Mouse (Mus musculus): ENCODE measurements around the gene Kdf1. TPM values are rescaled to one million over a fixed set of nuclear protein-coding genes. Genes with fewer than 3 reads are reported as not detected.

The Kdf1 gene
- polyA plus RNA-seq, 1 experiment = 0.13 TPM

DNA sequence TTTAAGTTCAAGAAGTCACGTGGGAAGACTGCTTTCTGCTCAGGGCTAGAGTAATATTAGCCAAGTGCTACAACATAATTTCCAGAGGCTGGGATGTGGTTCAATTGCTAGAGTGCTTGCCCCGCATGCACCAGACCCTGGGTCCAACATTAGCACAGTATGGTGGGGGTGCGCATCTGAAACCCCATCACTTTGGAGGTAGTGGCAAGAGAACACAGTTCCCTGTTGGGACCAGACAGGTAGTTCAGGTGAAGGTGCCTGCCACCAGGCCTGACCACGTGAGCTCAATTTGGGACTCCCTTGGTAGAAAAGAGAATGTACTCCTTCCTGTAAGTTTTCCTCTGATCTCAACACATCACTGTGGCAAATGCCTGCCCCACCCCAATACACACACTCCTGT is 23.9 kb upstream of the Kdf1 start:
- H3K4me1 ChIP-seq (ENCODE audit: control insufficient read depth, insufficient read depth, low read length) = peaks cover 2% of the 10 kb centered on the region; the same call in 1 of the 2 replicates
- no peak overlapping the region for H3K27ac ChIP-seq (ENCODE audit: insufficient read depth, low read length)
- TF ChIP-seq POLR2A (IDR thresholded peaks at IDR 0.05; ENCODE audit: extremely low read depth, insufficient read depth, low read length) = no peak
- TF ChIP-seq CTCF (IDR thresholded peaks at IDR 0.05; ENCODE audit: extremely low read depth, insufficient read depth, low read length) = no peak
- no peak overlapping the region; the same call in 1 of the 2 replicates for H3K4me3 ChIP-seq (ENCODE audit: insufficient read depth, low read length)

DNA sequence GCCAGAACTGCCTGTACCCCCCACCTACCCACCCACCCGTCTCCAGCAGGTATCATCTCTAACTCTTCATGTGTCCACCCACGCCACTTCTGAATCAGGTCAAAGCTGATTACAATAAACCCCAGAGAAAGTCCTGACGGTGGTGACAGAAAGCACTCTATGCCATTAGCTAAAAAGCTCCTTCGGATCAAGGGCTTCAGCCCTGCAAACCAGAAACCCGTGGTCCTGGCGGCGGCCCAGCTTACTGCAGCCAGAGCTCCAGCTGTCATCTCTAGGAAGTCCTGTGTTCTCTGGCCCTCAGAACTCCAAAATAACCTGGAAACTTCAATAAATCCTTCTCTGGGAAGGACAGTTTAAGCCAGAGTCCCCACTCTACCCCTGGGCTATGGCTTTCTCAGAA is 23.1 kb upstream of the Kdf1 start:
- H3K4me1 ChIP-seq (ENCODE audit: control insufficient read depth, insufficient read depth, low read length) = peaks cover 2% of the 10 kb centered on the region; the same call in 1 of the 2 replicates
- H3K4me3 ChIP-seq (ENCODE audit: insufficient read depth, low read length) = peak overlapping the region; percentile 74
- no peak for TF ChIP-seq POLR2A (IDR thresholded peaks at IDR 0.05; ENCODE audit: extremely low read depth, insufficient read depth, low read length)
- TF ChIP-seq CTCF (IDR thresholded peaks at IDR 0.05; ENCODE audit: extremely low read depth, insufficient read depth, low read length) = no peak
- no peak overlapping the region for H3K27ac ChIP-seq (ENCODE audit: insufficient read depth, low read length)

DNA sequence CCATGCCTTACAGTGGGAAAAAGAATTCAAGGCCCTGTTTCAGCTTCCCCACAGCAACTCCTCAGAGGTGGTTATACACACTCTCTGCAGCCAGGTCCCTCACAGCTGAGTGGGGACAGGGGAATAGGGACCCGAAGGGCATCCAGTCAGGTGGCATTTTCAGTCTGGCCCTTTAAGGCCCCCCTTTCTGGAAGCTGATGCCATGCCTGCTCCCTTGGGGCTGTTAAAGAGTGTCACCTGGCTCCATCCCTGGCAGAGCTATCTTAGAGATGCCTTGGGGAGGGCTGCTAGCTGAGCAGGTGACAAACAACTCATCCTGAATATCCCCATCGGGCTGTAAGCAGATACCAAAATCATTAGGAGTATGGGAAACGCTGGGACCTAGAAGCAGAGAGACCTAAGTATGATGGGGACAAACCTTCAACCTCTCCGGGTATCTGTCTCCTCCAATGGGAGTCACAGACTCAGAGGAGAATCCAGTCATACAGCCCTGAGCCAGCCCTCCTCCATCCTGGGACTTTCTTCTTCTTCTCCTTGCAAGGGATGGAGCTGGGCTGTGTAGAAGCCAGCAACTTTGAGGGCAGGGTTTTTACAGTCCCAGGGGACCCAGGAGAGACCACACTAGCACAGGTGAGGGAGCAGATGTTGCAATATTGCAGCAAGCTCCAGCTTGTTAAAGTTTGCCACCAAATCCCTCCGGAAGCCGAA is 21.9 kb upstream of the Kdf1 start:
- TF ChIP-seq POLR2A (IDR thresholded peaks at IDR 0.05; ENCODE audit: extremely low read depth, insufficient read depth, low read length) = 0 out of 2 replicates have a peak, but pooled peaks have one; percentile 15
- TF ChIP-seq CTCF (IDR thresholded peaks at IDR 0.05; ENCODE audit: extremely low read depth, insufficient read depth, low read length) = no peak
- Histone ChIP-seq H3K27ac (ENCODE audit: insufficient read depth, low read length) (peak overlapping the region; percentile 12; the same call in 1 of the 2 replicates), H3K4me3 (ENCODE audit: insufficient read depth, low read length) (peak overlapping the region; percentile 74), H3K4me1 (ENCODE audit: control insufficient read depth, insufficient read depth, low read length) (peaks cover 2% of the 10 kb centered on the region; the same call in 1 of the 2 replicates)

DNA sequence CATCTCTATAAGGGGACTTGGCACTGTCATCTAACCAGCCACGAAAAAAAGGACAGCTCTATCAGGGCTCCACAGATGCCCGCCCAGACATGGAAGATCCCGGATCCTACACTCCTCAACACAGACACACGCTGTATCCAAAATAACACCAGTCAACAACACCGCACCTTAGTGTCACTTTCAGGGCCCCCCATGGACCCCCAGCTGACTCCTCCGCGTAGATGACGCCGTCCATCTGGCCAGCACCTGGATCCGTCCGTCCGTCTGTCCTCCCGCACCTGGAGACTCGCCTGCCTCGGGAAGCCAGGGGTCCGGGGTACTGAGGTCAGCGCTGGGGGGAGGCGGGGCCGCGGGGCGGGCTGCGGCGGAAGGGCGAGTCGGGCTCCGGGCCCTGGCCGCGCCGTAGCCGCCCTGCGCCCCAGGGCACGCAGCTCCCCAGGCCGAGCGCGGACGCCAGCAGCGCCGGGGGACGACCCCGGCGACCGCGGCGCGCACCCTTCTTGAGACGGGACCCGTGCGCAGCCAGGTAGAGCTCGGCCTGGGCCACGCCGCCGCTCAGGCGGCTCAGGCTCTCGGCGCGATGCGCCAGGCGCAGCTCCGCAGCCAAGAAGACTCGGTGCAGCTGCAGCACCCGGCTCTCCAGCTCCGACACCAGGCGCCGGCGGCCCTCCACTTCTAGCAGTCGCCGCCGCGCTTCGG is 21.2 kb upstream of the Kdf1 start:
- TF ChIP-seq POLR2A (IDR thresholded peaks at IDR 0.05; ENCODE audit: extremely low read depth, insufficient read depth, low read length) (no peak), CTCF (IDR thresholded peaks at IDR 0.05; ENCODE audit: extremely low read depth, insufficient read depth, low read length) (no peak)

DNA sequence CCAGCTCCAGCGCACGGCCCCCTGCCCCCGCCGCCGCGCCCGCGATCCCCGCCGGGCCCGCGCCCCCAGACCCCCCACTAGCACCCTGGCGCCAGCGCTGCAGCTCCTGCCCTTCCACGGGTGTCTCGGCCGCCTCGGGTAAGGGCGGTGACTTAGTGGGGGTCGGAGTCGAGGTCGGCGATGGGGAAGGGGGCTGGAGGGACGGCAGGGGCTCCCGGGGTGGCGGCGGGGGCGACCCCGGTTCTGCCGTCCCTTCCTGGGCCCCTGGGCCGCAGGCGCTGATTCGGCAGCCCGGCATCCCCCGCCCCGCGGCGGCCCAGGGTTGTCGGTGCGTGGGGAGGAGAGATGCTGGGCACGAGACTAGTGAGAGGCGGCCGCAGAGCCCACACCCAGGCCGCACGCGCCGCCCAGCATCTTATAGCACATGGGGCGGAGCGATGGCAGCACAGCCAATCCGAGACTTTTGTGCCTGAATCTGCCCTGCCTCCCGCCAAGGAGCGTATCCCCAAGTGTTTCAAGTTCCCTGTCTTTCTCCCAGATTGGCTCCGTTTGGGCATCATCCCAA is 20.5 kb upstream of the Kdf1 start, which contains the start of gene Trnp1:
TSS of gene Trnp1 (minus strand) at position 391 of the 565 bp plus-strand sequence.
- Histone ChIP-seq H3K4me1 (ENCODE audit: control insufficient read depth, insufficient read depth, low read length) (peaks cover 2% of the 10 kb centered on the region; the same call in 1 of the 2 replicates), H3K4me3 (ENCODE audit: insufficient read depth, low read length) (peak within 1 kb of the TSS; percentile 74), H3K27ac (ENCODE audit: insufficient read depth, low read length) (peak within 1 kb of the TSS; percentile 16; the same call in 1 of the 2 replicates)
- TF ChIP-seq POLR2A (IDR thresholded peaks at IDR 0.05; ENCODE audit: extremely low read depth, insufficient read depth, low read length) (peak; percentile 89), CTCF (IDR thresholded peaks at IDR 0.05; ENCODE audit: extremely low read depth, insufficient read depth, low read length) (no peak)

More for the DNA sequence above, 21.2 kb upstream of the Kdf1 start:
- Histone ChIP-seq H3K4me1 (ENCODE audit: control insufficient read depth, insufficient read depth, low read length) (peaks cover 2% of the 10 kb centered on the region; the same call in 1 of the 2 replicates), H3K4me3 (ENCODE audit: insufficient read depth, low read length) (peak overlapping the region; percentile 74), H3K27ac (ENCODE audit: insufficient read depth, low read length) (peak overlapping the region; percentile 16; the same call in 1 of the 2 replicates)

DNA sequence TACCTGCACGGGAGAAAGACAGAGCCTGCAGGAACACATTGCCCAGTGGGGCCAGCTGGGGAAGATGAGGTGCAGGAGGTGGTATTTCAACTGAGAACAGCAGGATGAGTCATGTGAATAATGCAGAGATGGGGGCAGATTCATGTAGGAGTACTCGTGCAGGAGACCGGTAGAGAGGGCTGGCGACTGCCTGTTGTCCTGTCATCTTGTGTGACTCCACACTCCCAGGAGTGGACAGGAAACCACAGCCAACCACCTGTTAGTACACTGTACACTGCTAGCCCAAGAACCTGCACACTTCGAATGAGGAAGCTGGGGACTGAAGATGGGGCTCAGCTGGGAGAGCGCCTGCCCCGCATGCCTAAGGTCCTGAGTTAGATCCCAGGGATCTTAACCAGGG is 17.2 kb upstream of the Kdf1 start:
- TF ChIP-seq POLR2A (IDR thresholded peaks at IDR 0.05; ENCODE audit: extremely low read depth, insufficient read depth, low read length) = no peak
- no peak for TF ChIP-seq CTCF (IDR thresholded peaks at IDR 0.05; ENCODE audit: extremely low read depth, insufficient read depth, low read length)
- no peak overlapping the region for H3K4me3 ChIP-seq (ENCODE audit: insufficient read depth, low read length)
- no peaks in the 10 kb centered on the region for H3K4me1 ChIP-seq (ENCODE audit: control insufficient read depth, insufficient read depth, low read length)
- no peak overlapping the region for H3K27ac ChIP-seq (ENCODE audit: insufficient read depth, low read length)

DNA sequence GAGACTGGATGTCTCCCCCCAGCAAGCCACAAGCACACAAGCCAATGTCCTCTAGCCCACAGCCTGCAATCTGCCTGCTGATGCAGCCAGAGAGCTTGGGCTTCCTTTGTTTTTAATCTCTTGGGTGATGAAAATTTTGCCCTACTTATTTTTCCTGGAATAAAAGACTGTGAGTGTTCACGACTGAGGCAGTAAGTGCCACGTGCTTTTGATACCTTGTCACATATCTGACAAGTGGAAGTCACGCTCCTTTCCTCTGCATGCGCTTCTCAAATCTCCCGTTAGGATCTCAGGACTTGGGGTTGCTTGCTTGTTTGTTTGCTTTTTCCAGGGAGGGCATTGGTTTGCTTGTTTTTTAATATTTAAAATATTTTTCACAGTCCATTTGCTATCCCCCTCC is 14.5 kb upstream of the Kdf1 start:
- Histone ChIP-seq H3K27ac (ENCODE audit: insufficient read depth, low read length) (no peak overlapping the region), H3K4me1 (ENCODE audit: control insufficient read depth, insufficient read depth, low read length) (no peaks in the 10 kb centered on the region; the same call in 1 of the 2 replicates), H3K4me3 (ENCODE audit: insufficient read depth, low read length) (no peak overlapping the region)
- TF ChIP-seq CTCF (IDR thresholded peaks at IDR 0.05; ENCODE audit: extremely low read depth, insufficient read depth, low read length) (no peak), POLR2A (IDR thresholded peaks at IDR 0.05; ENCODE audit: extremely low read depth, insufficient read depth, low read length) (no peak)

DNA sequence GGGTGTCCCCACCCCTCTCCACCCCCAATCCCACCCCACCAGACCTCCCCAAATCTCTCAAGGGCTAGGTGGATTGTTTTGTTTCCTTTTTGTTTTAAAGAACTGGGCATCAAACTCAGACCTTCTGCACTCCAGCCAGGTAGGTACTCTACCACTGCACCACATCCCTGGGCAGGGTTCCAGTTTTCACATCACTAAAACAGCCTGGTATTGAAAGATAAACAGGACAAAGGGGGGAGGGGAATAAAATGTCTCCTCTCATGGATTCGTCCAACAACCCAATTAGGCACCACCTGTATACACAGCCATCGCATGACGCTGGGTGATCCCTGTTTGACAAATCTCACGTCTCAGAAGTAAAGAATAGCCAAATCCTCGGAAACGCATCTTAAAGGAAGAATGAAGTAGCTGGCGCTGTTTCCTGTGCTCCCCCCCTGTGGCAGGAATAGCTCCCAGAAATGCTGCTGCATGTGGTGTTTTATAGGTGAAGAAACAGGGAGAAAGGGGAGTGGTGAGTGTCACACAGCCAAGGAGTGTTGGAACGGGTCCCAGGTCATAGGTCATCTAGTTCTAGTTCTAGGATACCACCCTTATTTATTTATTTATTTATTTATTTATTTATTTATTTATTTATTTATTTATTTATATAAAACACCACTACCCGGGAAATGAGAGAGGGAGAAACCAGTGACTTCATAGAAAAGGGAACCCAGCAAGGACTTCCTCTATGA is 13.8 kb upstream of the Kdf1 start:
- no peaks in the 10 kb centered on the region; the same call in 1 of the 2 replicates for H3K4me1 ChIP-seq (ENCODE audit: control insufficient read depth, insufficient read depth, low read length)
- no peak for TF ChIP-seq POLR2A (IDR thresholded peaks at IDR 0.05; ENCODE audit: extremely low read depth, insufficient read depth, low read length)
- no peak for TF ChIP-seq CTCF (IDR thresholded peaks at IDR 0.05; ENCODE audit: extremely low read depth, insufficient read depth, low read length)

DNA sequence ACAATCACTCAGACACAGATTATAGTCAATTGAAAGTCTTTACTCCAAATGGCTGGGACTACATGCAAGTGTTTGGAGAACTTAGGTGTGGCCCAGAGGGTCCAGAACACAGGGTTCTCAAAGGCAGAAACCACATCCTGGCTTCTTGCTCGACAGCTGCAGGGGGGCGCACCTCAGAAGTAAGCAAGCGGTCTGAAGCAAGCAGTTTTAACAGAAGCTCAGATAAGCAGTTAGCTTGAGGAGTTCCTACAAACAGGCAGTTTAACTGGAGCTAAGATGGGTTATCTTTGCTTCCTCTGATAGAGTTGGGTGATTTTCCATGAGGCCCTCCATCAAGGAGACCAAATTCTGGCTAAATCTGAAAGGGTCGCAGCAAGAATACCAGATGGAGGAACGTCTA is 12.2 kb upstream of the Kdf1 start:
- Histone ChIP-seq H3K4me3 (ENCODE audit: insufficient read depth, low read length) (no peak overlapping the region), H3K4me1 (ENCODE audit: control insufficient read depth, insufficient read depth, low read length) (no peaks in the 10 kb centered on the region; the same call in 1 of the 2 replicates), H3K27ac (ENCODE audit: insufficient read depth, low read length) (no peak overlapping the region)
- no peak for TF ChIP-seq CTCF (IDR thresholded peaks at IDR 0.05; ENCODE audit: extremely low read depth, insufficient read depth, low read length)
- TF ChIP-seq POLR2A (IDR thresholded peaks at IDR 0.05; ENCODE audit: extremely low read depth, insufficient read depth, low read length) = no peak

More for the DNA sequence above, 13.8 kb upstream of the Kdf1 start:
- H3K4me3 ChIP-seq (ENCODE audit: insufficient read depth, low read length) = no peak overlapping the region
- H3K27ac ChIP-seq (ENCODE audit: insufficient read depth, low read length) = no peak overlapping the region

All from cortical plate, adult 2 months (tissue).